Mouse (Mus musculus) embryo, embryonic 11.5 days (tissue): Measurements from ENCODE around the gene Enpp1.

ENCODE experiments used
- DNase-seq: peaks from one replicate; pipeline ENCODE4 v3.0.0-alpha.2; 2012; ENCODE audit warnings: low read depth, low spot score

Gene Enpp1

GRCm38 (mm10) chr10:24711480-24712366 lies at the start of gene Enpp1:
Gene Enpp1, minus strand, starts transcription at chr10:24712159.
- DNase-seq, result no peak

GRCm38 (mm10) chr10:24758326-24758915 lies 46.5 kb upstream of the Enpp1 start:
- DNase-seq, result no peak

GRCm38 (mm10) chr10:24754874-24755540 lies 43.0 kb upstream of the Enpp1 start:
- no peak for DNase-seq

GRCm38 (mm10) chr10:24754251-24754835 lies 42.4 kb upstream of the Enpp1 start:
- no peak for DNase-seq

- DNase-seq, result no peak
Measured at GRCm38 (mm10) chr10:24753536-24754250, 41.7 kb upstream of the Enpp1 start.

GRCm38 (mm10) chr10:24742950-24743487 lies 31.1 kb upstream of the Enpp1 start:
- DNase-seq, result no peak

- DNase-seq, result no peak
Measured at GRCm38 (mm10) chr10:24741229-24742198, 29.6 kb upstream of the Enpp1 start.

GRCm38 (mm10) chr10:24739171-24739570 lies 27.2 kb upstream of the Enpp1 start:
- DNase-seq, result no peak

- no peak for DNase-seq
Measured at GRCm38 (mm10) chr10:24738456-24738855, 26.5 kb upstream of the Enpp1 start.

GRCm38 (mm10) chr10:24735027-24735777 lies 23.2 kb upstream of the Enpp1 start:
- DNase-seq, result no peak

- no peak for DNase-seq
Measured at GRCm38 (mm10) chr10:24727478-24727877, 15.5 kb upstream of the Enpp1 start.

GRCm38 (mm10) chr10:24725197-24725596 lies 13.2 kb upstream of the Enpp1 start:
- no peak for DNase-seq

GRCm38 (mm10) chr10:24721841-24722240 lies 9.9 kb upstream of the Enpp1 start:
- DNase-seq, result no peak

GRCm38 (mm10) chr10:24719383-24719782 lies 7.4 kb upstream of the Enpp1 start:
- DNase-seq, result no peak

GRCm38 (mm10) chr10:24718720-24719119 lies 6.8 kb upstream of the Enpp1 start:
- DNase-seq, result no peak

GRCm38 (mm10) chr10:24718058-24718457 lies 6.1 kb upstream of the Enpp1 start:
- DNase-seq, result no peak

GRCm38 (mm10) chr10:24716232-24716631 lies 4.3 kb upstream of the Enpp1 start:
- DNase-seq, result no peak

GRCm38 (mm10) chr10:24712901-24713300 lies 942 bp upstream of the Enpp1 start:
- no peak for DNase-seq

- no peak for DNase-seq
Measured at GRCm38 (mm10) chr10:24712367-24712761, 405 bp upstream of the Enpp1 start.
